Mouse (Mus musculus) midbrain, postnatal 0 days (tissue): ENCODE data around the gene Rhoh. TPM values are rescaled to one million over a fixed set of nuclear protein-coding genes. Genes with fewer than 3 reads are reported as not detected.

ENCODE experiments used
- ATAC-seq: fragments of 200-750 bp; cut with Nextera tagmentation; 2 replicates; pipeline ENCODE4 v1.8.0; 2017; ENCODE audit warnings: moderate number of reproducible peaks, mild to moderate bottlenecking, moderate TSS enrichment, moderate library complexity; ENCODE audit not compliant: low FRiP score
- DNase-seq: peaks from one replicate; pipeline ENCODE4 v3.0.0-alpha.2; 2015; ENCODE audit warnings: low spot score
- H3K27ac ChIP-seq: fragments of 300-500 bp; sonication (generic); 2 replicates; pipeline ENCODE4 v1.5.1; 2014; ENCODE audit warnings: low read depth, mild to moderate bottlenecking, low read length, mixed read lengths
- H3K27me3 ChIP-seq: fragments of 300-500 bp; sonication (generic); 2 replicates; pipeline ENCODE4 v1.6.1; 2014; ENCODE audit warnings: low read length, control low read depth, mixed read lengths; ENCODE audit not compliant: insufficient read depth
- H3K36me3 ChIP-seq: fragments of 300-500 bp; sonication (generic); 2 replicates; pipeline ENCODE4 v1.6.1; 2014; ENCODE audit warnings: low read length, control low read depth, mixed read lengths; ENCODE audit not compliant: insufficient read depth
- H3K4me1 ChIP-seq: fragments of 300-500 bp; sonication (generic); 2 replicates; pipeline ENCODE4 v1.6.1; 2014; ENCODE audit warnings: mild to moderate bottlenecking, control low read depth, antibody characterized with exemption, low read length, mixed read lengths; ENCODE audit not compliant: insufficient read depth
- H3K4me2 ChIP-seq: fragments of 300-500 bp; sonication (generic); 2 replicates; pipeline ENCODE4 v1.6.1; 2014; ENCODE audit warnings: low read depth, mild to moderate bottlenecking, low read length, mixed read lengths; ENCODE audit not compliant: poor library complexity, severe bottlenecking
- H3K4me3 ChIP-seq: fragments of 300-500 bp; sonication (generic); 2 replicates; pipeline ENCODE4 v1.5.1; 2014; ENCODE audit warnings: low read depth, mild to moderate bottlenecking, low read length, moderate library complexity
- H3K9ac ChIP-seq: fragments of 300-500 bp; sonication (generic); replicated peaks from 2 replicates; pipeline ENCODE4 v1.6.1; 2014; ENCODE audit warnings: mild to moderate bottlenecking, low read length, moderate library complexity, mixed read lengths; ENCODE audit not compliant: poor library complexity, severe bottlenecking
- H3K9me3 ChIP-seq: fragments of 300-500 bp; sonication (generic); 2 replicates; pipeline ENCODE4 v1.6.1; 2016; ENCODE audit warnings: low read length, control low read depth
- CTCF ChIP-seq: IDR thresholded peaks from 2 replicates; pipeline ENCODE4 v1.5.1; 2016; ENCODE audit warnings: antibody characterized with exemption, mild to moderate bottlenecking
- WGBS: fragments of 180-500 bp; shearing (Covaris S2); extraction: QIAGEN DNeasy Blood & Tissue Kit; methylation state at CpG from one replicate; pipeline ENCODE4 v1.1.7; 2014; 5-methylcytosine and 5-hydroxymethylcytosine counted together
- polyA plus RNA-seq: library from polyadenylated mRNA; unstranded; fragments of >200 nt; fragmentation: Nextera tagmentation; extraction: Ambion mirVana; gene quantifications from 2 replicates; pipeline ENCODE4 v1.2.1, GENCODE M21; 2015
- total RNA-seq: library from RNA; depleted of rRNA; stranded (reverse); fragments of >200 nt; gene quantifications from 2 replicates; pipeline ENCODE4 v1.2.3, GENCODE M21; 2014

The Rhoh gene
- total and polyA plus RNA-seq, 2 experiments from 2014 or later = 0.33 to 0.51 TPM

DNA sequence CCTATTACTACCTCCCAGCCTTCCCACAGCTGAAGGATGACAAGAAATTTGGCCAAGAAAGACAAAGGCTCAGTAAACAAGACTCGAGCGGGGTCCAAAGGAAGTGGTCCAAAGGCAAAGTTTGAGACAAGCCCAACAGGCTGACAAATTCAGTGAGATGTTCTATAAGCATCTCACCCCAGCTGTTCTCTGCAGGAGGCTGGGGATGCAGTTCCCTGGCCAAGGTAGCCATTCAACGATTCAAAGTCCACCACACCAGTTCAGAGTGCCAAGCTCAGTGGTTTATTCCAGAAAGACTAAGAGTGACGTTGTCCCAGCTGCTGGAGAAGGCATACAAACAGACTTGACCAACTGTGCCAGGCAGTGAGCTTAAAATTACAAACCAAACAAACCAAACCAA is 69.2 kb downstream of the Rhoh start:
- WGBS = 78% methylated on average over 4 of the region's 4 CpGs

GRCm38 (mm10) chr5:65933258-65933657 is 72.2 kb downstream of the Rhoh start:
- ATAC-seq (no peak), DNase-seq (no peak)
- Histone ChIP-seq H3K4me1 (no peaks in the 10 kb centered on the region), H3K4me3 (no peak overlapping the region), H3K4me2 (no peak overlapping the region), H3K9me3 (no peaks in the 10 kb centered on the region), H3K9ac (no peak overlapping the region), H3K27me3 (no peaks in the 10 kb centered on the region), H3K36me3 (no peaks in the 10 kb centered on the region), H3K27ac (no peak overlapping the region)
- no peak for TF ChIP-seq CTCF
- WGBS = 84% methylated on average over 4 of the region's 4 CpGs

More for the DNA sequence above, 69.2 kb downstream of the Rhoh start:
- Histone ChIP-seq H3K4me2 (no peak overlapping the region), H3K36me3 (no peaks in the 10 kb centered on the region), H3K27me3 (no peaks in the 10 kb centered on the region), H3K9me3 (no peaks in the 10 kb centered on the region), H3K4me1 (no peaks in the 10 kb centered on the region), H3K4me3 (no peak overlapping the region), H3K27ac (no peak overlapping the region), H3K9ac (no peak overlapping the region)
- ATAC-seq = no peak
- no peak for DNase-seq
- no peak for TF ChIP-seq CTCF

DNA sequence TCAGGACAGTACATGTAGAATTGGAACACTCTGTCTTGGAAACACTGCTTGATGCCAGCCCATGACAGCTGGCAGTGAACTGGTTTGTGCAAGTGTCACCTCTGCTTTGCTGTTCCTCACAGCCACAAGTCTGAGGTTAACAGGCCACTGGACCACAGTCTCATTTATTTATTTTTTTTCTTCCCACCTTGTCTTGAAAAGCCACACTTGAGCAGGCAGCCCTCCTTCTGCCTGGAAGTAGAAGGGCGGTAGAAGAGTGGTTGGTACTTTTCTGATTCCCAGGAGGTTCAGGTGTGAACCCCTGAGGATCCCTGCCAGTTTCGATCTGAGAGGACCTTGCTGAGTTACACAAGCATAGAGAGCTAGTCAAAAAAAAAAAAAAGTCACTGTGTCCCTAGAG is 72.8 kb downstream of the Rhoh start:
- no peak overlapping the region for H3K9ac ChIP-seq
- H3K4me2 ChIP-seq = no peak overlapping the region
- no peak for ATAC-seq
- no peak for DNase-seq
- TF ChIP-seq CTCF = no peak
- no peaks in the 10 kb centered on the region for H3K4me1 ChIP-seq
- no peaks in the 10 kb centered on the region for H3K9me3 ChIP-seq
- 88% methylated on average over 2 of the region's 2 CpGs for WGBS
- H3K36me3 ChIP-seq = no peaks in the 10 kb centered on the region
- no peak overlapping the region for H3K27ac ChIP-seq
- no peaks in the 10 kb centered on the region for H3K27me3 ChIP-seq
- no peak overlapping the region for H3K4me3 ChIP-seq

- H3K4me1 ChIP-seq = no peaks in the 10 kb centered on the region
- no peak within 1 kb of the TSS for H3K27ac ChIP-seq
- no peak within 1 kb of the TSS for H3K4me2 ChIP-seq
- H3K27me3 ChIP-seq = no peaks in the 10 kb centered on the region
- no peak for TF ChIP-seq CTCF
- H3K9me3 ChIP-seq = no peaks in the 10 kb centered on the region
- H3K9ac ChIP-seq = no peak within 1 kb of the TSS
- DNase-seq (no peak), ATAC-seq (no peak)
- WGBS = 84% methylated on average over 5 of the region's 5 CpGs
- H3K4me3 ChIP-seq = no peak within 1 kb of the TSS
- H3K36me3 ChIP-seq = no peaks in the 10 kb centered on the region
These were observed 73.8 kb downstream of the Rhoh start, which contains the start of gene Chrna9 for GRCm38 (mm10) chr5:65934783-65935182. Chrna9 (plus strand) TSS chr5:65934921.

- no peak for TF ChIP-seq CTCF
- H3K36me3 ChIP-seq = no peaks in the 10 kb centered on the region
- DNase-seq (no peak), ATAC-seq (no peak)
- H3K4me1 ChIP-seq = no peaks in the 10 kb centered on the region
- 76% methylated on average over 11 of the region's 11 CpGs for WGBS
- no peak overlapping the region for H3K4me2 ChIP-seq
- no peak overlapping the region for H3K4me3 ChIP-seq
- H3K27ac ChIP-seq = no peak overlapping the region
- H3K27me3 ChIP-seq = no peaks in the 10 kb centered on the region
- no peaks in the 10 kb centered on the region for H3K9me3 ChIP-seq
- H3K9ac ChIP-seq = no peak overlapping the region
These were observed 76.2 kb downstream of the Rhoh start for GRCm38 (mm10) chr5:65937011-65937726.

GRCm38 (mm10) chr5:65937998-65938715 is 77.1 kb downstream of the Rhoh start:
- DNase-seq = peak; percentile 86
- 64% methylated on average over 9 of the region's 9 CpGs for WGBS
- Histone ChIP-seq H3K4me1 (no peaks in the 10 kb centered on the region), H3K36me3 (no peaks in the 10 kb centered on the region), H3K27me3 (no peaks in the 10 kb centered on the region), H3K9ac (no peak overlapping the region), H3K9me3 (no peaks in the 10 kb centered on the region), H3K27ac (no peak overlapping the region), H3K4me3 (no peak overlapping the region), H3K4me2 (no peak overlapping the region)
- peak; percentile 91 for TF ChIP-seq CTCF
- ATAC-seq = no peak
